Mouse (Mus musculus) liver, embryonic 12.5 days (tissue): Measurements from ENCODE around the gene Tmsb15b1. TPM values are rescaled to one million over a fixed set of nuclear protein-coding genes. Genes with fewer than 3 reads are reported as not detected.
"Not testable (repeated sequence)": the region's sequence is repeated elsewhere in the genome, so short reads cannot be mapped to it uniquely, and the experiment has no call there.

Experiments
- ATAC-seq: fragments of 200-750 bp; cut with Nextera tagmentation; 2 replicates; pipeline ENCODE4 v1.8.0; 2017; ENCODE audit warnings: moderate number of reproducible peaks, mild to moderate bottlenecking, moderate library complexity
- H3K27ac ChIP-seq: fragments of 300-500 bp; sonication (generic); 2 replicates; pipeline ENCODE4 v1.5.1; 2016; ENCODE audit warnings: mild to moderate bottlenecking
- H3K27me3 ChIP-seq: fragments of 300-500 bp; sonication (generic); replicated peaks from 2 replicates; pipeline ENCODE4 v1.6.1; 2016; ENCODE audit warnings: mild to moderate bottlenecking, moderate library complexity
- H3K36me3 ChIP-seq: fragments of 300-500 bp; sonication (generic); 2 replicates; pipeline ENCODE4 v1.6.1; 2016; ENCODE audit warnings: mild to moderate bottlenecking, moderate library complexity
- H3K4me1 ChIP-seq: fragments of 300-500 bp; sonication (generic); 2 replicates; pipeline ENCODE4 v1.6.1; 2016
- H3K4me2 ChIP-seq: fragments of 300-500 bp; sonication (generic); 2 replicates; pipeline ENCODE4 v1.6.1; 2016; ENCODE audit warnings: mild to moderate bottlenecking, moderate library complexity
- H3K4me3 ChIP-seq: fragments of 300-500 bp; sonication (generic); 2 replicates; pipeline ENCODE4 v1.5.1; 2016; ENCODE audit warnings: mild to moderate bottlenecking, moderate library complexity
- H3K9ac ChIP-seq: fragments of 300-500 bp; sonication (generic); 2 replicates; pipeline ENCODE4 v1.6.1; 2016; ENCODE audit warnings: mild to moderate bottlenecking, moderate library complexity
- H3K9me3 ChIP-seq: fragments of 300-500 bp; sonication (generic); replicated peaks from 2 replicates; pipeline ENCODE4 v1.6.1; 2016; ENCODE audit warnings: mild to moderate bottlenecking, moderate library complexity
- WGBS: fragments of 180-500 bp; shearing (Covaris S2); methylation state at CpG from one replicate; pipeline ENCODE4 v1.1.7; 2016; ENCODE audit not compliant: insufficient replicate concordance; 5-methylcytosine and 5-hydroxymethylcytosine counted together
- polyA plus RNA-seq: library from polyadenylated mRNA; unstranded; fragments of >200 nt; fragmentation: Nextera tagmentation; extraction: Ambion mirVana; gene quantifications from 2 replicates; pipeline ENCODE4 v1.2.1, GENCODE M21; 2016

Tmsb15b1 gene
- 5.0 and 5.2 TPM in 2 replicates for polyA plus RNA-seq

DNA sequence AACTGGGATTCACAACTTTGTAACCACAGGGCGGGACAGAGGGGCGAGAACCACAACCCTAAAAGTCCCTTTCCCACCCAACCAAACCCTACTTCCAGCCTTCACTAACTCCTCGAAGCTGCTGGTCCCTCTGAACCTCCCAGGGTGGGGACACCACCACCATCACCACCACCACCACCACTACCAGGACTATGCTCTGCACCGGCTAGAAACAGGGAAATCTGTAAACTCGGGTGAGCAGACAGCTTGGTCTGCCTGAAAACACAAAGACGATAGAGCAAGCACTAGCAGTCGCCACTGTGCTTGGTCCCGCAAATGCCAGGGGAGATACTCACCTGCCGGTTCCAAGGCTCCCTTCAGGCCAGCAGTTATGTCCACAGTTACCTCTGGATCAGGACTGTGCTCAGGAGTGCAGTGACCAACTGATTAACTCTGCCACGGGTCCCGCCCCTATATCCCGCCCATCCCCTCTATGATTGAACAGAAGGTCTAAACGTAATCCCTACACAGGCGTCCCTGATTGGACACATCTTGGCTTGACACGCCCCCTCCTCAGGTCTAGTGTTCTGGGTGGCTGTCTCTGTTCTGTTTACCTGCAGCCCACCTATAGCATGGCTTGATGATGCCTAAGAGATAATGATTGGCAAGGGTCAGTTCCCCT, at the start of gene Tmsb15b1, which contains the start of gene Tmsb15l:
TSS of gene Tmsb15b1 (minus strand) at position 451 of the 661 bp plus-strand sequence.
TSS of gene Tmsb15l (minus strand) at position 446 of the 661 bp plus-strand sequence.
- H3K27me3 ChIP-seq: no peaks in the 10 kb centered on the region
- peak within 1 kb of the TSS; percentile 57 for H3K4me2 ChIP-seq
- no peak within 1 kb of the TSS for H3K9ac ChIP-seq
- H3K4me3 ChIP-seq: peak within 1 kb of the TSS; percentile 39
- H3K36me3 ChIP-seq: no peaks in the 10 kb centered on the region
- peak; percentile 97 for ATAC-seq
- no peaks in the 10 kb centered on the region for H3K9me3 ChIP-seq
- WGBS: 25% methylated on average over 15 of the region's 15 CpGs
- H3K4me1 ChIP-seq: no peaks in the 10 kb centered on the region
- no peak within 1 kb of the TSS for H3K27ac ChIP-seq

DNA sequence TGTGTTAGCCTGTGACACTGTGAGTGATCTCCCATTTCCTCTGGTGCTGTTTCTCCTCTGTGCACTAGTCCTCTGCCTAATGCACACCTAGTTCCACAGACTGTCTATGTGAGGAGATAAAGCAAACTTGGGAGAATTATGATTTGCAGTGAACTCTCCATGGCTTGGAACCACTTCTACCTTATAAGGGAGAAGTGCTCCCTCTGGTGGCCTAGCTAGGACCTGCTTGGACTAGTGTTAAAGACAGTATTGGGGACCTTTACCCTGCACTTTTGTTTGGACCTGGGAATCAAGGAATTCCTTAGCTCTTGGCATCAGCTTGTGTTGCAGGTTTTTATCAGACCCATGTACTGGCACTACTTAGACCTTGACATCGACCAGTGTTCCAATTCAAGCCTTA, 42.6 kb upstream of the Tmsb15b1 start:
- Histone ChIP-seq H3K4me3 (no peak overlapping the region), H3K27me3 (no peaks in the 10 kb centered on the region), H3K27ac (no peak overlapping the region), H3K9me3 (no peaks in the 10 kb centered on the region), H3K36me3 (no peaks in the 10 kb centered on the region), H3K4me2 (no peak overlapping the region), H3K9ac (no peak overlapping the region), H3K4me1 (no peaks in the 10 kb centered on the region)
- peak; percentile 55; the same call in 1 of the 2 replicates for ATAC-seq
- 6% methylated on average over 1 of the region's 1 CpGs for whole genome bisulfite sequencing

DNA sequence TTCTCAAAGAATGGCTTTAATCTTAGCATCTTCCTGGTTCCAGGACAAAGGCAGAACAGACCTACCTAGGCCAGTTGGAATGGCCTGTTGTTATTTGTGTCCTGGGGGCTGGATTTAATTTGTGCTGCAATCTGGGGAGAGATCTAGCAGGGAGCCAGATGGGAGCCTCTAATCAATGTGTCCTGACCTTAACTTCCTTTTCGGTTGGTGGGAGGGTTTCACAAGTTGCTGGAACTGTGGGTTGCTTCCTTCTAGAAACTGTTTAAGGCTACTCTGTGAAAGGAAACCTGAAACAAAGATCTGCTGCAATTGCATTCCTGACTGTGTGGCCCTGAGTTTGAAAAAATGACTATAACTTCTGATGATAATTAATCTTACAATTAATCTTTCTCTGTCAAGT, 41.0 kb upstream of the Tmsb15b1 start:
- H3K9ac ChIP-seq: no peak overlapping the region
- H3K4me1 ChIP-seq: no peaks in the 10 kb centered on the region
- no peaks in the 10 kb centered on the region for H3K9me3 ChIP-seq
- no peak overlapping the region for H3K27ac ChIP-seq
- no peaks in the 10 kb centered on the region for H3K27me3 ChIP-seq
- no peak for ATAC-seq
- no peak overlapping the region for H3K4me2 ChIP-seq
- H3K4me3 ChIP-seq: no peak overlapping the region
- no peaks in the 10 kb centered on the region for H3K36me3 ChIP-seq
- 62% methylated on average over 1 of the region's 1 CpGs for WGBS

DNA sequence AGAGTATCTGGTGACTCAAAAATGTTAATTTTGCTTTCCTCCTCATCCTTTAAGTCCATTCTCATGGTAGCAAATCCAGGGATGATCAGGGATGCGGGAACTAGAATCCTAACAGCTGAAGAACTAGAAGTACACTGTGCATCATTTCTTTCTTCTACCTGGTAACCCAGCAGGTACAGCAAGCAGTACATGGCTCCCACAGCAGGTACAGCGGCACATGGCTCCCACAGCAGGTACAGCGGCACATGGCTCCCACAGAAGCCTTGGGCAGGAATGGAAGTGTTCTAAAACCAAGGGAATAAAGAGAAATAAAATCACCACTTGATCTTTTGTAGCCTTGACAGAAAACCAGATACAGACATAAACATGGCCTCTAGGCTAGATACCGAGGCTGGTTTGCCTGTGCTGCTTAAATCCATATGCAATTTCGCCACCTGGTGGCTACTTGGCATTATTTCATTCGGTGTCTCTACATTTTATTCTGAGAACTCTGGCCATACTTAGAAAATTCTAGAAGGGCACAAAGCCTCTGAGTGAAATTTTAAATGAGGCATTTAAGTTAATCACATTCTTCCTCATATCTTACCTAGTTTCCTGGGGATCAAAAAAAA, 38.5 kb upstream of the Tmsb15b1 start:
- no peak overlapping the region for H3K27ac ChIP-seq
- no peaks in the 10 kb centered on the region for H3K36me3 ChIP-seq
- no peaks in the 10 kb centered on the region for H3K4me1 ChIP-seq
- no peak overlapping the region for H3K4me2 ChIP-seq
- WGBS: 52% methylated on average over 6 of the region's 6 CpGs
- H3K9ac ChIP-seq: no peak overlapping the region
- H3K4me3 ChIP-seq: no peak overlapping the region
- no peaks in the 10 kb centered on the region for H3K9me3 ChIP-seq
- ATAC-seq: no peak
- H3K27me3 ChIP-seq: no peaks in the 10 kb centered on the region

DNA sequence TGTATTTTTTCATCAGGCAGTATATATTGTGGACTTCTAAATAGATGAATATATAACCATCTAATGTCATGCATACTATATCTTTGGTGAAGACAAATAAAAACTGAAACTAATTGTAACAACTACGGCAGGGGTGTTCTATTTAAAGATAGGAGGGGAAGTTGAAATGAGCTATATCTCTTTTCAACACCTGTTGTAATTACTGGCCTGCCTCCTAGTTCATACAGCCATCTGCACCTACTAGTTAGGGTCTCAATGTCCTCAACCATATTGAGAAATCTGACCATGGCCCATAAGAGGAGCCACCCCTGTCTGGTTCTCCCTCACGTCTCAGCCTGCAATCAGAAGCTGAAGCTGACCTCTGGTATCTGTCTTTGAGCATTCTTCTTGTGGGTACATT, 19.6 kb upstream of the Tmsb15b1 start:
- Histone ChIP-seq H3K27ac (no peak overlapping the region), H3K4me3 (no peak overlapping the region), H3K9me3 (no peaks in the 10 kb centered on the region), H3K4me2 (no peak overlapping the region), H3K4me1 (no peaks in the 10 kb centered on the region), H3K9ac (no peak overlapping the region), H3K27me3 (peaks cover 41% of the 10 kb centered on the region), H3K36me3 (no peaks in the 10 kb centered on the region)
- WGBS: 53% methylated on average over 2 of the region's 2 CpGs
- ATAC-seq: no peak

DNA sequence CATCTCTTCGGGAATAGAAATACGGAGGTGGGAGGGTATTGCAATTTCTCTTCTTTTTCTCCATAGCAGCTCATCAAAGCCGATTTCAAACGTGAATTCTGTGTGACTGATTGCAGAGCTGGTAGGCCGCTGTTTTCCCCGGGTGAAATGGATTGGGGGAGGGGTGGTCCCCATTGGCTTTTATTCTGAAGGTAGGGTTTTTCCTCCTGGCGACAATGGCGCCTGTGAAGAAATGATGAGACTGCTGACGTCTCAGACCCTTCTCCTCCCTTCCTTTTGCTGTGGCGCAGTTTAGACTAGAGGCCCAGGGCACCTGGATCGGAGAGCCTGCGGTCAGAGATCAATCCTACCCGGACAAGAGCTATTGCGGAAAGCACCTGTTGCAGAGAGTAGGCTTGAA, 17.0 kb upstream of the Tmsb15b1 start:
- H3K36me3 ChIP-seq: no peaks in the 10 kb centered on the region
- whole genome bisulfite sequencing: 35% methylated on average over 14 of the region's 14 CpGs
- no peak overlapping the region for H3K9ac ChIP-seq
- no peak overlapping the region for H3K4me3 ChIP-seq
- 0 out of 2 replicates have a peak overlapping the region, but pooled peaks have one; percentile 45 for H3K4me2 ChIP-seq
- H3K27me3 ChIP-seq: peaks cover 44% of the 10 kb centered on the region
- no peak for ATAC-seq
- H3K4me1 ChIP-seq: no peaks in the 10 kb centered on the region
- no peak overlapping the region for H3K27ac ChIP-seq
- H3K9me3 ChIP-seq: no peaks in the 10 kb centered on the region

DNA sequence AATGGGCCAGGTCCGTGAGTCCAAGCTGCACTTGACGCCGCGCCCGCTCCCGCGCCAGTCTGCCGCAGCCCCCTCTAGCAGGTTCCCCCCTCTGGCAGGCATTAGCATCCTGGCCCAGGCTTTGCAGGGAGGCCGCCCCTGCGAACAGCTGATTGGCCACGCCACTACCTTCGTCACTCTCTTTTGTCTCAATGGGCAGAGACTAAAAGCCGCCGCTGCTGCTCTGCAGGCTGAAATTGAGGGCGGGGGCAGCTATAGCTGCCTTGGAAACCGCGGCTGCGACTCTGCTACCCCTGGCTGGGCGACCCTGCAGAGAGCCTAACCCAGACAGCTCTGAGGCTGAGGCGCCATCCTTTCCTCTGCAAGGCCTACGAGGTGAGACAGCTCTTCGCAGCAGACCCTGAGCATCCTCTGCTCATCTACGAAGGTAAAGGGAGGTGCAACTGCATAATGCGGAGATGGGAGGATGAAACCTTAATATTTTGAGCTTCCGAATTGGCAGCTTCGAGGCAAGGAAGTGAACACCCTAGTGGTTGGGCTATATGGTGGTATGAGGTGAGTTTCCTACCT, 16.4 kb upstream of the Tmsb15b1 start, which contains the start of gene Zcchc18:
TSS of gene Zcchc18 (plus strand) at position 178 of the 570 bp plus-strand sequence.
- Histone ChIP-seq H3K27ac (no peak within 1 kb of the TSS), H3K27me3 (peaks cover 44% of the 10 kb centered on the region), H3K9ac (no peak within 1 kb of the TSS), H3K36me3 (no peaks in the 10 kb centered on the region), H3K4me1 (no peaks in the 10 kb centered on the region), H3K4me3 (peak within 1 kb of the TSS; percentile 12; the same call in 1 of the 2 replicates), H3K4me2 (peak within 1 kb of the TSS; percentile 45), H3K9me3 (no peaks in the 10 kb centered on the region)
- ATAC-seq: peak; percentile 49; the same call in 1 of the 2 replicates
- WGBS: 16% methylated on average over 26 of the region's 26 CpGs

DNA sequence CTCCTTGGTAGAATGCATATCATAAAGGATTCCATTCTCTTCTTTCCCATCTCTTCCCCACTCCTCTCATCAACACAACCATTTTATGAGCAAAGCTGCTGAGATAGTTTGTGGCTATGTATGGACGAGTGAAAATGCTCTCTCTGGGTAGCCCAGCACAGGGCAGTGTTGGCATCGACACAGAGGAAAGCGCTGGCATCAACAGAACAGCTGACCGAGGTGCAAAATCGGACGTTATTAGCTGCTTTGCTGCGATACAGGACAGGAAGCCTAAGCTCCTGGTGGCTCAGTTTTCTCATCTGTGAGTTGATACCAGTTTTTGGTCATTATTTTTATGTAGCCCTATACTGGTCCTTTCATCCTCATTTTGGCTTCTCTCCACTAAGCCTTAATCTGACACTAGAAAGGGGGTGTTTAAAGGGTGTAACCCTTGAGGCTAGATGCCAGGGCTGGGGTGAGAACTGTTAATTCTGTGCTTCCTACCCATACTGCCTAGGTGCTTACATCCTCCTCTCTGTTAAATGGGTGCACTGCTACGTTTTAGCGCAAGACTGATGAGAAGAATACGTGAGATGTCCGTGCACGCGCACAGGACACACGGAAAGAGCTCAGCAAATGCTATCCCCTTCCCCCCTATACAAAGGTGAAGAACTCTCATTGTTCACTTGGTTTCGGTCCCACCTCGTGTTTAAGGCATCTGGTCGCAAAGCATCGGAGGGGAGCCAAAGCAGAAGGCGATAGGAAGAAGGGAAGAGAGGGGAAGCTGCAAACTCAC, 15.7 kb upstream of the Tmsb15b1 start:
- Histone ChIP-seq H3K27ac (no peak overlapping the region), H3K4me2 (peak overlapping the region; percentile 45), H3K36me3 (no peaks in the 10 kb centered on the region), H3K4me3 (no peak overlapping the region), H3K4me1 (no peaks in the 10 kb centered on the region), H3K27me3 (peaks cover 44% of the 10 kb centered on the region), H3K9ac (no peak overlapping the region), H3K9me3 (no peaks in the 10 kb centered on the region)
- 18% methylated on average over 19 of the region's 19 CpGs for WGBS
- ATAC-seq: no peak

DNA sequence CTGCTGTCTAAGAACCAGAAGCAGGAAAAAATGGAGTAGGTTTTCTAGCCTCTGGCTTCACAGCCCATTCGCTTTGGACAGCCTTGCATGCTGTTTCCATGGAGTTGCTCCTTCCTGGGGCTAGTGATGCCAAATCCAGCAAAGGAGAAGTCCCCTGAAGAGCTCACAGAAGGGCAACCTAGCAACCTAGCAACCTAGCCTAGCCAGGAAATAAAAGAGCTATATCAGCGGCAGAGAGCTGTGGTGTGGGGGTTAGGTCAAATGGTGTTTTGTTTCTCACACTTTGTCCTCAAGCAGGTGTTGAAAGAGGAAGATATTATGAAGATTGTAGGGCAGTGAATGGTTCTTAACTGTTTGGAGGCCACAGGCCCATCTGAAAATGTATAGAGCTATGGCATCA, 14.6 kb upstream of the Tmsb15b1 start:
- Histone ChIP-seq H3K4me1 (no peaks in the 10 kb centered on the region), H3K4me3 (no peak overlapping the region), H3K27ac (no peak overlapping the region), H3K9me3 (no peaks in the 10 kb centered on the region), H3K27me3 (peaks cover 44% of the 10 kb centered on the region), H3K36me3 (no peaks in the 10 kb centered on the region), H3K4me2 (no peak overlapping the region), H3K9ac (no peak overlapping the region)
- WGBS: 50% methylated on average over 2 of the region's 2 CpGs
- ATAC-seq: no peak

DNA sequence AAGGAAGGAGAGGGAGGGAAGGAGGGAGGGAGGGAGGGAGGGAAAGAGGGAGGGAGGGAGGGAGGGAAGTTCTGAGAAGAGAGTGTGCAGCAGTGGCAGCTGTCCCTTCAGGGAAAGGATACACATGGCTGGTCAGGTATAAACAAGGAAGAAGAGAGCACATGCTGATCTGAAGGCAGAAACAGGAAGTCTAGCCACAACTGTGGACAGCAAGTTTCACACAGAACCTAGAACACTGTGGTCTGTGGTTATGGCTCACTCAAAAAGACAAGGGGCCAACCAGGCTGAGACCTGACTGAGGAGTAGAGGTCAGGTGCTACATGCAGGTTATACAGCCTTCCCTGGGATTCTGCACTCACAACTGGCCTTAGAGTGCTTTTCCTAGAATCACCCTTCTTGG, 9.4 kb upstream of the Tmsb15b1 start:
- ATAC-seq: no peak
- no peak overlapping the region for H3K4me2 ChIP-seq
- no peak overlapping the region for H3K27ac ChIP-seq
- no peaks in the 10 kb centered on the region for H3K9me3 ChIP-seq
- no peaks in the 10 kb centered on the region for H3K4me1 ChIP-seq
- H3K27me3 ChIP-seq: peaks cover 1% of the 10 kb centered on the region; the same call in 1 of the 2 replicates
- no peak overlapping the region for H3K4me3 ChIP-seq
- no peaks in the 10 kb centered on the region for H3K36me3 ChIP-seq
- H3K9ac ChIP-seq: no peak overlapping the region

DNA sequence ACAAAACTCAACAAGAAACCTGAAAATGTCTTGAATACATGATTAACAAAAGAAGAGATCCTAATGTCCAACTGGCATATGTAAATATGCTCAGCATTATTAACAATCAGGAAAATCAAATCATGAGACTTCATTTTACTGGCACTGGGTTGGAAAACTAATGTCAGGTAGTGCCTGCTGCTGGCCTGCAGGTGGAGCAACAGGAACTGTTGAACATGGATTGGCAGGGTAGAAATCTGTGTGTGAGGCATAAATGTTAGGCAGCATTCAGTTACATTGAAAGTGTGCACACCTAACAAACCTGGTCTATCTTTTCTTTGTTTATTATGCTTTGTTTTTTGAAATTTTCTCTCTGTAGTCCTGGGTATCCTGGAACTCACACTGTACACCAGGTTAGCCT, 1.9 kb upstream of the Tmsb15b1 start:
- Histone ChIP-seq H3K9ac (no peak overlapping the region), H3K27me3 (no peaks in the 10 kb centered on the region), H3K9me3 (no peaks in the 10 kb centered on the region), H3K27ac (no peak overlapping the region), H3K4me1 (no peaks in the 10 kb centered on the region), H3K36me3 (no peaks in the 10 kb centered on the region), H3K4me2 (no peak overlapping the region), H3K4me3 (no peak overlapping the region)
- no peak for ATAC-seq

DNA sequence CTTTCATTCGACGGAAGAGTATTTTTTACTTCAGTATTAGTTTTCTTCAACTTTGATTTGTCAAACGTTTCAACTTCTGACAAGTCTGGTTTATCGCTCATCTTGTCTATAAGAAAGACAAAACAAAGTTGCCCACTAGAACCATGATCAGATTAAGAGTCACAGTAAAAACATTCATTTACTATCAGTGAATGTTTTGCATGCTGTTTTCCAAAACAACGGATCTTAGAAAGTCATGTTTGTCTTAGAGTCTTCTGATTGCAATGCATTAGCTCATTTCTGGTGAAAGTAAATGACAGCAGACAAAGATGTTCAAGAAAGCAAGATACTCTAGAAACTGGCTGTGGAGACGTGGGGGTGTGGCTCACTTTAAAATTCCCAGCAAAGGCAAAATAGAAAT, 1.3 kb downstream of the Tmsb15b1 start, which contains the start of gene Tmsb15b2:
TSS of gene Tmsb15b2 (minus strand) at position 101 of the 400 bp plus-strand sequence.
- H3K27me3 ChIP-seq, H3K36me3 ChIP-seq, H3K4me1 ChIP-seq, H3K27ac ChIP-seq, H3K9me3 ChIP-seq, ATAC-seq, H3K9ac ChIP-seq: not testable (repeated sequence)
- Histone ChIP-seq H3K4me3 (peak within 1 kb of the TSS; percentile 39; the same call in 1 of the 2 replicates), H3K4me2 (peak within 1 kb of the TSS; percentile 57)
- 69% methylated on average over 6 of the region's 6 CpGs for WGBS
